Mouse (Mus musculus): Measurements from ENCODE around the gene Tmod1.

The Tmod1 gene

DNA sequence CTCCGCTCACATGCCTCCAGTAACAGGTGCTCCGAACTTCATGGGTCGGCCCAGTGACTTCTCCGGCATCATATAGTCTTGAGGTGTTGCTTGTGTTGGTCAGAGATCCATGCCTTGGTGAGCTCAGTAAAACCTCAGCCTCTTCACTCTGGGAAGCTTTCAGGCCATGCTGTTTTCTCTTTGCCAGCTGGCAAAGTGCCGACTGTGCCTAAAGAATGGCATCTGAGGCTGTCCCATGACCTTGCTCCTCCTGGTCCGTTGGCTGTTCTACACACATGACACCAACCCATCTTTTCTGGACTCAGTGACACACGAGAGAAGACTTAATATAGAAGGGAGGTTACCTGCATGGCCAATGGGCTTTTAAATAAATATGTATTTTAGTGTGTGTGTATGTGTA, 9.7 kb downstream of the Tmod1 start:
- intact Hi-C loops (cut with DNase I), result no loop called here

DNA sequence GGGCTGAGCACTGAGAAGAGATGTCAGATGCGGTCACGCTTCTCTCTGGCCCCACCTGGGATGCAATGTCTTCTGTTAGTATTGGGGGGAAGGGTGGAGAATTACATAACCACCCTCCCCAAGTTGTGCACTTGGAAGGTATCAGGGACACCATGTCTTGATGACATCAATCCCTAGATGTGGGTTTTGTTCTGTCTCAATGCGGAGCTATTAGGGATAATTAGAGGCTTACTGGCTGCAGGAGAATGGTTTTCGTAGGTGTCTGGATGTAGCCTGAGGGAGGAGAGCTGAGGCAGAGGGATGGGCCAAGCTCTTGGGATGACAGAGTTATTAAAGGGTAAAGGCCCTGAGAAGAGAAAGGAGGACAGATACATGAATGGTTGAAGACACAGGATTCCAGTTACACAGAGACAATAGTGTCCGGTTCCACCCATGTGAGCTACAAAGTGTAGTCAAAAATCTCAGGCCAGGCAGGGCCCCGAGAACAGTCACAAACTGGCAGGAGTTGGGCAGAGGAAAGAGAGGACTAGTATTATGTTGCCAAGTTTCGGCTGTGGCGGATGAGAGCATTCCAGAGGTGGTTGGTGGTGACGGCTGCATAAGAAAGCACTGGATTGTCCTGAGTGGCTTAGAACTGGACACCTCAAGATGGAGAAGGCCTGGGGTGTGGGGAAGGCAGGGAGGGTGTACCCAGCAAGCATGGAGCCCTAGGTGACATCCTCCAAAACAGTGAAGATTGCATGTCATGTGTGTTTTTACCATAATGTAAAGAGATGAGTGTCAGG, 14.8 kb downstream of the Tmod1 start:
- intact Hi-C loops (cut with DNase I), result no loop called here

DNA sequence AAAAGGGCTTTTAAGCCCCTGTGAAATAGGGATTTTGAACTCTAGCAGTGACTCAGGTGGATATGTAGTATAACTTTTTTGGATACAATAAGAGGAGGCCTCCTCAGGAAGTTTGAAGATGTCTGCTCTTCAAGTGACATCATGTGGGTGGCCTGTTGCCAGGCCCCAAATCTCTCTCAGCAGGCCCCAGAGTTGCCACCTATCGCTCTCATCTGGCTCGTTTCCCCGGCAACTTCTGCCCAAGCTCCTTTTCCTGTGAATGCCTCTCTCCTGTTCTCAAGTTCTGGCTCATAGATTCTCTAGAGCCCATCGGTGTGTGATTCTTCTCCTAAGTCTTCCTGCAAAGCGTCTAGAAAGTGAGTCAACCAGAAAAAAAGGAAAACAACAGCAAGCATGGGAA, 17.4 kb downstream of the Tmod1 start:
- intact Hi-C loops (cut with DNase I), result no loop called here

DNA sequence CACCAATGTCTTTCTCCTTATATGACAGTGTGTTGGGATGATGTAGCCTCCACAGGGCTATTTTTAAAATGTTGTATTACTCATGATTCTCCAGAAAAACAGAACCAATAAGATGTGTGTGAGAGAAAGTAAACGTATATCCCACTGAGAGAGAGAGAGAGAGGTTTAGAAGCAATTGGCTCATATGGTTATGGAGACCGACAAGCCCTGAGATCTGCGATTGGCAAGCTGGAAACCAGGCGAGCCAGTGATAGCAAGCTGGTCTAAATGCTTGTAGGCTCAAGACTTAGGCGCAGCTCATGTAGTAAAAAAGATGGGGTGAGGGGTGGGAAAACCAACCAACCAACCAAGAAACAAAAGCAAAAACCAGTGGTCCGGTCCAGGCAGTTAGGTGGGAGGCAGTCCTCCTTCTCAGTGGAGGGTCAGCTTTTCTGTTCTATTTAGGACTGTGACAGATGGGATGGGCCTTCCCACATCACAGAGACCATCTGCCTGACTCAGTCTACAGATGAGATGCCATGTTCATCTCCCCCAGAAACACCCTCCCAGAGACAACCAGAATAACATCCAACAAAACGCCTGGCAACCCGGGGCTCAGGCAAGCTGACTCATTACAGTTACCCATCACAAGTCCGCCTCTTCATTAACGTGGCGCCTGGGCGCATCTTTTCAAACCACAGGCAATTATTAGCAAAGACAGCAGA, 22.7 kb downstream of the Tmod1 start:
- intact Hi-C loops (cut with DNase I), result no loop called here

DNA sequence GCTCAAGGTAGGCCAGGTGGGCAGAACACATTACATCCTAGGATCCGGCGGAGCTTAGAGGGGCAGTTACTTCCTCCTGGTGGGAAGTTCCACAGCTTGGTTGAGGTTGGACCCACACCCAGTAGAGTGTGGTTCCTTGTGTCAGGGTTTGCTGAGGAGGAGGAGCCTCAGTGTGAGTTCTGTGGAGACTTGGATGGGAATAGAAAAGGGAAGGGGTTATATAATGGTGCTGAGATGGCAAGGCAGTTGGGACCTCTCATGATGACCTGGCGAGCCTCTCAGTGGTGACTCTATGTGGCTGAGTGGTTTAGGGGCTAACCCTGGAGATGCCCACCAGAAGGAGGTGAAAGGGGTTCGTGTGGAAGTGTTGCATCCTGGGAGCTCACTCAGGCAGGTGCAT, 25.1 kb downstream of the Tmod1 start:
- intact Hi-C loops (cut with DNase I), result no loop called here

DNA sequence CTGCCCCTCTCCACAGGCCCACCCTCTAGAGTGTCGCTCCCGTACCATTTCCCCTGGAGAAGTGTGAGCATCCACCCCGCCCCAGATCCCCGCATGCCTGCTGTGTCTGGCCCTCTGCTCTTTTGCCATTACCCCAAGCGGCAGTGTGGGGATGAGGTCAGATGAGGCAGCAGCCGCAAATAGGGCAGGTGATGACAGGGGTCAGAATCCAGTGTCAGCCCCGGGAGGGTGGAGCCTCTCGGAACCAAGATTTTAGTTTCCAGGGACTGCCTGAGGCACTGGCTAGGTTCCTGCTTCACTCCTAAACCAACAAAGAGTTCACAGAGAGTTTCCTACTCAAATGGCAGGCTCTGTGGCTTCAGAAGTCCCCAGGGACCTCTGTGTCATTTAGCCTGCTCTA, 25.5 kb downstream of the Tmod1 start:
- intact Hi-C loops (cut with DNase I), result no loop called here

DNA sequence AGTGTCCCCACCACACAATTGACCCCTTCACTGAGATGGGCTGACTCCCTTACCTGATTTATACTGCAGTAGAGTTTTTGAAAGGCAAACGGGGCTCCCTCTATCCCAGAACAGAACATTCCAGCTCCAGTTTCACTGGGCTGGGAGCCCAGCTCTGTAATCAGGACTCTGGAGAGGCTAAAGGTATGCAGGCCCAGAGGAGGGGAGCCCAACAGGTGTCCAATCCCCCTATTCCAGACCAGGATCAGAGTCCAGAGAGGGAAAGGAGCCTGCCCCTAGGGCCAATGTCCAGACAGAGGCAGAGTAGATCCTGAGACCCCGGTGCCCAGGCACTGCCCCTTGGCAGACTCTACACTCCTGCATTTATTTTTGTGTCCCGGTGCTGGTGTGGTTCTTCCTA, 26.2 kb downstream of the Tmod1 start:
- intact Hi-C loops (cut with DNase I), result no loop called here

DNA sequence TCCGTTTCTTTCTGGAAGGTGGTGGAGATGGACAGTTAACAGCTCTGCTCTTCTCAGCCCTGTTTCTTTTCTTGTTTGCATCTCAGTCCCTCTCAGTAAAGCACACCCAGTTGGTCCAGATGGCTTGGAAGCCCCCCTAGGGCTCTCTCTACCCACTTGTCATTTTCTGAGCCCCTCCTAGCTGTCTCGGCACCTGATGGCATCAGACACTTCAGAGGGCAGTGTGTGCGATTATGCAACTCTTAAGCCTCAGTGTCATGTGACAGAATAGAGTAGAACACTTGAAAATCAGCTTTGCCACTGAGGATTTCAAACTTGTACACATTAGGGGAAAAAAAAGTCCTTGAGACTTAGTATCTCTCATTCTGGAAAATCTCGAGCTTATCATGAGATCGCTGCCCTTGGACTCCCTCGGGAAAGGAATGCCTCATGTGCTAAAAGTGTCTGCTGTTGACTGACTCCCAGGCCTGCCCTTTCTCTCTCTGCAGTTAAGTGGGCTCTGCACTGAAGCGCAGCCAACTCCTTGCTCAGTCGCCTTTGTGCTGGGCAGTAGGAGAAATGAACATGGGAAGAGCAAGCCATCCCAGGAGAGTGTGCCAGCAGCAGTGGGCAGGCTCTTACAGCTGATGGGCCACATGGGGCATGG, 27.1 kb downstream of the Tmod1 start:
- intact Hi-C loops (cut with DNase I), result no loop called here

DNA sequence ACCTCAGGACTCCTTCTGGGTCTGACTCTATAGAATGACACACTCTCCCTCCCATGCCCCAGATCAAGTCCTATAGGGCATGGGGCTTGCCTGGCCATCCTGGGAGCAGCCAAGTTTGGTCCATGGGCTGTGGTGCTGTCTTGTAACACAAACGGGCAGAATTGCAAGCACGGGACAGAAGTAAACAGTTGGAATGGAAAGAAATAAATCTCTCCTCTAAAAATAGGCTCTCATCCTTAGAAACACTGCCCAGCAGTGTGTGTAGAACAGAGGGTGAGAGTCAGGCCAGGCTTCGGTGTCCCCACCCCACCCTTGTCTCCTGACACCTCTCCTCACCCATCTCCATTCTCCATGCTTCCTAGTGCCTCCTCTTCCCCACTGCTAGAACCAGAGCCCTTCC, 29.3 kb downstream of the Tmod1 start:
- intact Hi-C loops (cut with DNase I), result no loop called here

DNA sequence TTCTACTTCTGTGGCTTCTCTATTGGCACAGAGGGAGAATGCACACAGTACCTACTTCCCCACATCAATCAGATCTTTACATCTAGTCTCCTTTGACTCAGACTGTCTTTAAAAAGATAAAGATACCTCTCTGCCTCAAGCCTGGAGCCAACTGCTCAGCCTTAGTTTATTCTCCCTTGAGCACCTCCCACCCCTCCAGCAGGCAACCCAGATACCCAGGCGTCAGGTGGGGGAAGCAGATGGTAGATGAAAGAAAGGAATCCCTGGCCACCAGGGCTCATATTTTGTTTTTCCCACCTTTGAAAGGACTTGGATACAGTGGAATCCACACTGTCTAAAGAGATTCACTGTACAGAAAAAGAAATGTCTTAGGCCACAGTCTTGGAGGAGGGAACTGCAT, 29.8 kb downstream of the Tmod1 start:
- intact Hi-C loops (cut with DNase I), result no loop called here

DNA sequence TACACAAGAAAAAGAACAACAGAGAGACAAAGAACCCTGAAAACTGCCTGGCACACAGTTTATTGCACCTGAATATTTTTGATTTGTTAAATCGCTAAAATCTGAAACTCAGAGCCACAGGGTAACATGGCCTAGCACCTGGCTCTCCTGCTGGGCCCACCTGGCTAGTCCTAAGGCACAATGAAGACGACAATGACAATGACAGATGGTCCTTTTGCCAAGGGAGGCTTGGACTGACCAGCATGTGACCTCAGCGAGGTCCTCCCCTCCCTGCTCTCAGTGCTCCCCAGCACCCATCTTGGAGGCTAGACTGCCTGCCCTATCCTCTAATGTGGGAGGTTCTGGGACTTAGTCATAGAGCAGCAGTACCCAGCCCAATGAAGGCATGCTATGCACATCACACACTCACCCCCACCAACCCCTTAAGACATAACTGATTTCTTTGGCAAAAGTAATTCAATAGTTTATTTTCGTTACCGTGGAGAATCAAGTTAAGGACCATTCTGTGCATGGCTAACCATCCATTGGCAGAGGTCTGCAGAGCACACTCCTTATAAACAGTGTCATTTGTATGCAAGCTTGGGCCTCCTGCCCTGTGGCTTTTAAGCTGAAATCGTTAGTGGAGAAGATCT, 31.2 kb downstream of the Tmod1 start:
- intact Hi-C loops (cut with DNase I), result no loop called here

DNA sequence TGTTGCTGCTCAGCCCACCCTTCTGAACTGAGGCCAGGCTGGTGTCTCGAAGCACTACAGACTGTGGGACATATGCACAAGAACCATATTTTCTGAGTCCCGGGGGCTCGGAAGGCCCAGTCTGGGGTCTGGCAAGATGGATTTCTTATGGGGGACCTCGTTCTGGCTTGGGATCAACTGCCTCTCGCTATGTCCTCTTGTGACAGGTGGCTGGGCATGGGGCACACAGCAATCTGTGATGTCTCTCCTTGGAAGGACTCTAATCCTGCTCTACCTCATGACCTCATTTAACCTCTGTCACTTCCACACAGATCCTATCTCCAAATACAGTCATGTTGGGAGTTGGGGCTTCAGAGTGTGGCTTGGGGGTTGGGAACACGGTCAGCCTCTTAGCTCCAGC, 33.9 kb downstream of the Tmod1 start:
- intact Hi-C loops (cut with DNase I), result no loop called here

DNA sequence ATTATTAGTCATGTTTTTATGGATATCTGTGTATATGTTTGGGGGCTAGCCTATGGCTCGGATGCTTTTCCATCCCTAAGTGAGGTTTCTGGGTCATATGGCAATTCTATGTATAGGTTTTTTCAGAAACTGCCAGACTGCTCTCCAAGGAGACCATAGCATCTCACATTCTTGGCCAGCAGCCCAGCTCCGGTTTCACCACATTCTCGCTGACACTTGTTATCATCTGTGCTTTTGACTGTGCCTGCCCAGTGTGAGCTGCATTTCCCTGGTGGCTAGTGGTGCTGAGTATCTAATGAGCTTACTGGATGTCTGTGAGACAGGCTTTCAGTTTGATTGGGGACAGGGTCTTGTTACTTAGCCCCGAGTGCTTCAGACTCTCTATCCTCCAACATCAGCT, 35.0 kb downstream of the Tmod1 start:
- intact Hi-C loops (cut with DNase I), result no loop called here

DNA sequence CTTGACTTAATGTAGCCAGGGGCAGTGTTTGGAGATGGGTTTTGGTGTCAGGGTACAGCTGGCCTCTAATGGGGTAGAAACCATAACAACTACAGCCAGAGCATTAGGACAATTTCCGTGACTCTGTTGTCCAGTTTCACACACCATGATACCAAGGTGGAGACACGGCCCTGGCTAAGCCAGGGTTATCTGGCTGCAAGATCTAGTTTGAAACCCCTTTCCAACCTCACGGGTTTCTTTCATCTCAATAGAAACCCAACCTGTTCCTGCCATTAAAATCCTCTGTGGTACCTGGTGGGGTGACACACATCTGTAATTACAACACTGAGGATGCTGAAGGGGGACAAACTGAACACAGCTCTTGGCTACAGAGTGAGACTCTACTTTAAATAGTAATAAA, 36.9 kb downstream of the Tmod1 start:
- intact Hi-C loops (cut with DNase I), result no loop called here

DNA sequence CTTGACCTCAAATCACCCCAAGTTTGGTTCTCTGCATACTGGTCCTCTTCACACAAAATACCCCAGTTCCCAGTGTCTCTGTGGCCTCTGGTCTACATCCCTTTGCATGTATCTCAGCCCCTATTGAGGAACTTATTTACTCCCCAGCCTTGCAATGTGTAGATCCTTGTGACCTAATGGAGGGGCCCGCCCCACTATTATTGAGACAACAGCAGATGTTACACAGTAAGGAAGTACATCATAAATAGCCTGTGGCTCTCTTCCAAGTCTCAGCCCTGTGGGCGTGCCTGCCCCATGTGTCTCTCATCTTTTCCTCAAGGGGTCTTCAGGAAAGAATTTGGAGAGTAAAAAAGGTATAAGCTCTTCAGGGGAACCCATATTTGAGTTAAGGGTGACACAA, 38.2 kb downstream of the Tmod1 start:
- intact Hi-C loops (cut with DNase I), result no loop called here

DNA sequence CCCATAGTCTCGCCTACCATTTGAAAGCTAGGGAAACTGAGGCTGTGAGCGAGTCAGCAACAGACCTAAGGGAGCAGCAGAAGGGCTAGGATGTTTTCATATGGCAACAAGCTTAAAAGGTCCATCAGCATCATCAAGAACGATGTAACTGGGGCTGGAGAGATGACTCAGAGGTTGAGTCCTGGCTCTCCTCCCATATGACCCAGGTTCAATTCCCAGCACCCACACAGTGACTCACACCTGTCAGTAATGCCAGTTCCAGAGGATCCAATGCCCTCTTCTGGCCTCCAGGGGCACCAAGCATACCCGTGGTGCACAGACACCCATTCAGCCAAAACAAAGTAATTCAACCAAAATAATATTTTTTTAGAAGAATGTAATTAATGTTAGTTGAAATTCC, 41.5 kb downstream of the Tmod1 start:
- intact Hi-C loops (cut with DNase I), result no loop called here

DNA sequence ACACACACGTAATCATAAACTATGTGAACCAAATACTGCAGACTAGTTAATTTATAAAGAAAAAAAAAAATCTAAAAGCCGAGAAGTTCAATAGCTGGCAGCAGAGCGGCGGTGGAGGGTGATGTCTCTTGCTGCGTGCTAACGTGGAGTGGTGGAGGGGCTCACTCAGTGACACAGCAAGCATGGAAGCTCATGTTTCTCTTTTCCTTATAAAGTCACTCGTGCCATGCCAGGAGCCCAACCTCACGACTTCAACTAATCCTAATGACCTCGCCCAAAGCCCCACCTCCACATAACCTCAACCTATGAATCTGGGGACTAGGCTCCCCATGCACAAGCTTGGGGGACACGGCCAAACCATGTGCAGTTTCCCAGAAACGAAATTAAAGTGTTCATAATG, 43.8 kb downstream of the Tmod1 start:
- intact Hi-C loops (cut with DNase I), result no loop called here

DNA sequence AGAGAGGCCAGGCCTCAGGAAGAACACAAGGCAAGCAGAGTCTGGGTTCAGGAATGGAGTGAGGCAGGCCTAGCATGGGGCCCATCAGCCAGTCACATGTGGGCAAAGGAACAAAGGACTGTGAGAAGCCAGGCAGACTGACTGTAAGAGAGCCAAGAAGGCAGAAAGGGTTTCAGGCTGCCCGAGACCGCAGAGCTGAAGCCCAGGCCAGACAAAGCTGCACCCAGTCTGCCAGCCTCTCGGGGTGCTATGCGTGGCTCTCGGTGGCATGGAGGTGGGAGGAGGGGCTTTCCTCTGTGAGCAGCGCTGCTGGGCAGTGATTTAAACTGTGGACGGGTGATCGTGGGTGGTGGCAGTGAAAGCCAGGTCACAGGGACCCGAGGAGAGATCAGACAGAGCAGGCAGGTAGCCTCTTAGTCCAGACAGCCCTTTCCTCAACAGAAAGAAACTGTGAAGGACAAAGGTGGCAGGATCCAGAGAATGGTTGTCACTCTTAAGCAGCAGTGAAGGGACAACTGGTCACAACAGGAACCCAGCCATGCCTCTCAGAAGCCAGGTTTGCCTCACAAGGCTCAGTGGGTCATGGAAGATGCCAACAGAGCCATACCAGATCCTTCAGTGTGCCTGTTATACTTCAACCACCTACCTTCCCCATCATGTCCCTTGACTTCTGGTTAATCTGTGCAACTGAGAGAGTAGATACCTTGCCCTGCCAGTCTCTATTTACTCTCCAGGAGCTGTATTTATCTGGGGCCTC, 45.9 kb downstream of the Tmod1 start:
- intact Hi-C loops (cut with DNase I), result no loop called here

DNA sequence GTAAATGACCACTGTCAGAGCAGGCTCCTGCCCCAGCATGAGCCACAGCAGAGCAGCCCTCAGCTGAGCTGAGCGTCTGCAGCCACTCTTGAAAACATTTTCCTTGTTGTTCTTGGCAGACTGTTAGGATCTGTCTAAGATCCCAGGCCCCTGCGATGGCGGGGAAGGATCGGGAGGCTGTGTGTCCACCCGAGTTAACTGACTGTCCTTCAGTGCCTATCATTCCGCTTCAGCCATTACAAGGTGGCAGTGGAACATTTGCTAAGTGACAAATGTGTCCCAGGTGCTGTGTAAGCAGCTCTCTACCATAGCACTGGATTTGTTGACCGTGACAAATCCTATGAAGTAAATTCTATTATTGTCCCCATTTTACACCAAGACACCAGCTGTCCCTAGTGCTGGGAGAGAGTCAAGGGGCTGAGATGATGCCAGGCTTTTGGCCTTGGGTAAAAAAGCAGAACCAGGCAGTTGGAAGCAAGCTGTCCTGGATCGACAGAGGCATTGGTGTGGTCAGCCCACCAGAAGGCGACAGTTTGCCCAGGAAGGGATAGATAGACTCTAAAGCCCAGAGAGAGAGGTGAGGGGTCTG, 46.6 kb downstream of the Tmod1 start:
- intact Hi-C loops (cut with DNase I), result no loop called here

DNA sequence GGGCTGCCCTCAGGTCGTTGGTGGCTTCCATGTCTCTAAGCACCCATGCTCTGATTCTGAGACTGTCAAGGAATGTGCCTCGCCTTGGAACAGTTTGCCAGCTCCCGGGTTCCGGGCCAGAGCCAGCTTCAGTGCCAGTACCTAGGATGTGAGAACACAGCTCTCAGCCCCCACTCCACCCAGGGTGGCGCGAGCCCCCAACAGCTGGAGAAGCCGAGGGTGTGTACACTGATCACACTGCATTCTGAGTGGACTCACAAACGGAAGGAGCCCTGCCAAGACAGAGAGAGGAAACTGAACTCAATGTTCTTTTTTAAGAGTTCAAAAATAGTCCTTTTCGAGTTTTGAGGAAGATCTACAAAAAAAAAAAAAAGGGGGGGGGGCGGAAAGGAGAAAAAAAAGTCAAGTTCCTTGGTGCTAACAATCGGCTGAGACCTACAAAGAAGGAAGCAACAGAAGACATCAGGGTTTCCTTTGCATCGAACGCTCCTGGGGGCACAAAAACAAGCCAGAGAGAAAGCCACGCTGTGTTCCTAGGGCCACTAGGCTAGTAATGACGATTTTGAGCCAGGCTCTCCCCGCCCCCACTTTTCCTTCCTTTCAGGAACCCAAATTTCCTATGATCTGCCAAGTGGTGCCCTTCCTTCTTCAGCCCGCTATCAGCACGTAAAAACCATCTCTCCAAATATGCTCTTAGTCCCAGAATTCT, 48.1 kb downstream of the Tmod1 start:
- intact Hi-C loops (cut with DNase I), result no loop called here

DNA sequence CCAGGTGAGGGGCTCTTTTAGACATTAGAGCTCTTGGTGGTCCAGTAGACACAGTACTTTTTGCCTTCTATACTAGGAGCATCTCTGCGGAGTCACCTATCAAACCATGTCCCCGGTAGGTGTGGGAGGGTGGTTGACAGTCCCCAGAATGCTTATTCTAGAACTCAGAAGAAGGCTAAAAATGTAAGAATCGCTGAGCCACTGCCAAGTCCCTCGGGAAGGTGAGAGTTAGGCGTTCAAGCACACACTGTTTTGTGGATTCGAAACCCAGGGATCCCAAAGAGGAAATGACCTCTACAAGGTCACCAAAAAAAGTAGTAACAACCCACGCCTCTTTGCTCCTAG, 48.7 kb downstream of the Tmod1 start:
- intact Hi-C loops (cut with DNase I), result no loop called here
